In the genomic region with DNA sequence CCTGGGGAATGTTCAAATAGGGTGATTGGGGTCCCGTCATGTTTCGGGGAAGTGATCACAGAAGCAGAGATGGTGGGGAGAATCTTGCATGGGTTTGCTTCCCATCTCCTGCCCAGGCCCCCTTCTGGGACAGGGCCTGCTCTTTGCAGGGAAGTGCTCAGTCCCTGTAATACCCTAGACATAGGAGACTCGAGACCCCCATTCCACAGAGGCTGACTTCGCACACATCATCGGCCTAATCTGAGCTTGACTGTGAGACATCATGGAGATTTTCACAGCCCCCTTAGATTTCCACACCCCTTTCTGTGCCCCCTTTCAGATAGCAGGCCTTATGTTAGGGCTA, we compare ENCODE assay signal across 14 mouse cellular contexts.
DNase-seq lines count a peak whose midpoint lies in the region; ATAC-seq and TF ChIP-seq lines count a peak whose summit lies in the region.
"Had no signal": no experiment of that assay in that cellular context is flagged by ENCODE, and none has a peak within 500 bp of the region (broad histone marks: within the 10 kb centered on the region; RNA-seq: fewer than 3 reads in every experiment).

No protein-coding gene starts in this region.

- 63% methylated on average over 5 of the region's 5 CpGs for WGBS in heart, postnatal 0 days
- 23% methylated on average over 5 of the region's 5 CpGs for WGBS in forebrain, embryonic 15.5 days
- 28% methylated on average over 5 of the region's 5 CpGs for WGBS in hindbrain, postnatal 0 days
- 55% methylated on average over 5 of the region's 5 CpGs for WGBS in neural tube, embryonic 13.5 days

- no peak overlapping the region for H3K4me2 ChIP-seq in heart, postnatal 0 days (ENCODE audit: low read depth, low read length)
- no peak overlapping the region for H3K4me2 ChIP-seq in forebrain, embryonic 15.5 days (replicated peaks)
- no peak overlapping the region for H3K4me2 ChIP-seq in hindbrain, postnatal 0 days (ENCODE audit: low read depth, low read length)
- 0 out of 2 replicates have a peak overlapping the region, but pooled peaks have one; percentile 21 for H3K4me2 ChIP-seq in neural tube, embryonic 13.5 days
- H3K4me2 ChIP-seq: embryonic facial prominence, embryonic 12.5 days; lung, embryonic 14.5 days had no signal

- no peak overlapping the region for H3K27ac ChIP-seq in heart, postnatal 0 days (ENCODE audit: low read depth)
- H3K27ac ChIP-seq in forebrain, embryonic 15.5 days (replicated peaks): peak overlapping the region; percentile 81
- peak overlapping the region; percentile 85 for H3K27ac ChIP-seq in hindbrain, postnatal 0 days
- peak overlapping the region; percentile 93 for H3K27ac ChIP-seq in neural tube, embryonic 13.5 days (replicated peaks)
- H3K27ac ChIP-seq: embryonic facial prominence, embryonic 12.5 days had no signal

- peak; percentile 21; the same call in 1 of the 2 replicates for ATAC-seq in heart, postnatal 0 days (ENCODE audit: insufficient read depth, low read depth)
- no peak; the same call in 1 of the 2 replicates for ATAC-seq in forebrain, embryonic 15.5 days (replicated peaks)
- ATAC-seq in hindbrain, postnatal 0 days: no peak
- peak; percentile 21; the same call in 1 of the 2 replicates for ATAC-seq in neural tube, embryonic 13.5 days (ENCODE audit: low read depth)
- ATAC-seq in monocyte, adult 5-6 weeks (replicated peaks; ENCODE audit: insufficient number of reproducible peaks, low FRiP score, low TSS enrichment, poor library complexity, severe bottlenecking): no peak

- no peaks in the 10 kb centered on the region for H3K36me3 ChIP-seq in heart, postnatal 0 days (replicated peaks; ENCODE audit: control insufficient read depth, insufficient read depth, low read length)
- H3K36me3 ChIP-seq in forebrain, embryonic 15.5 days: no peaks in the 10 kb centered on the region
- H3K36me3 ChIP-seq in hindbrain, postnatal 0 days (ENCODE audit: insufficient read depth, low read length): no peaks in the 10 kb centered on the region
- no peaks in the 10 kb centered on the region for H3K36me3 ChIP-seq in neural tube, embryonic 13.5 days
- H3K36me3 ChIP-seq: embryonic facial prominence, embryonic 12.5 days; G1E had no signal

- no peak for DNase-seq in heart, postnatal 0 days (ENCODE audit: low spot score)
- no peak for DNase-seq in heart, adult 11 months
- DNase-seq in hindbrain, postnatal 0 days (ENCODE audit: low spot score): no peak
- DNase-seq in urinary bladder, adult 2 months (ENCODE audit: low spot score): no peak
- no peak for DNase-seq in cerebellum, postnatal 14 days
- DNase-seq: cerebellum, adult 9-11 months; kidney, adult 8-10 months; liver had no signal

- no peak overlapping the region for H3K9ac ChIP-seq in heart, postnatal 0 days (replicated peaks; ENCODE audit: low read depth, low read length)
- no peak overlapping the region for H3K9ac ChIP-seq in forebrain, embryonic 15.5 days (replicated peaks)
- no peak overlapping the region for H3K9ac ChIP-seq in hindbrain, postnatal 0 days (replicated peaks; ENCODE audit: low read length)
- H3K9ac ChIP-seq in neural tube, embryonic 13.5 days: 0 out of 2 replicates have a peak overlapping the region, but pooled peaks have one; percentile 8
- H3K9ac ChIP-seq: embryonic facial prominence, embryonic 12.5 days; lung, embryonic 14.5 days had no signal

- TF ChIP-seq EP300 in heart, postnatal 0 days (IDR thresholded peaks at IDR 0.05; ENCODE audit: low read depth): no peak

- no peaks in the 10 kb centered on the region for H3K27me3 ChIP-seq in heart, postnatal 0 days (ENCODE audit: control insufficient read depth, insufficient read depth, low read length)
- H3K27me3 ChIP-seq in forebrain, embryonic 15.5 days: no peaks in the 10 kb centered on the region
- H3K27me3 ChIP-seq in hindbrain, postnatal 0 days (ENCODE audit: insufficient read depth, low read length): no peaks in the 10 kb centered on the region
- no peaks in the 10 kb centered on the region for H3K27me3 ChIP-seq in neural tube, embryonic 13.5 days
- H3K27me3 ChIP-seq: embryonic facial prominence, embryonic 12.5 days had no signal

- H3K4me1 ChIP-seq in heart, postnatal 0 days (ENCODE audit: control insufficient read depth, insufficient read depth): no peaks in the 10 kb centered on the region
- H3K4me1 ChIP-seq in forebrain, embryonic 15.5 days: peaks cover 27% of the 10 kb centered on the region
- H3K4me1 ChIP-seq in hindbrain, postnatal 0 days (ENCODE audit: insufficient read depth, low read length): peaks cover 9% of the 10 kb centered on the region; the same call in 1 of the 2 replicates
- H3K4me1 ChIP-seq in neural tube, embryonic 13.5 days (replicated peaks): peaks cover 34% of the 10 kb centered on the region
- H3K4me1 ChIP-seq: embryonic facial prominence, embryonic 12.5 days had no signal

- no peak for TF ChIP-seq CTCF in heart, postnatal 0 days (IDR thresholded peaks at IDR 0.05; ENCODE audit: low read depth)
- no peak for TF ChIP-seq CTCF in hindbrain, postnatal 0 days (IDR thresholded peaks at IDR 0.05; ENCODE audit: low read depth)

- no peaks in the 10 kb centered on the region for H3K9me3 ChIP-seq in heart, postnatal 0 days (replicated peaks; ENCODE audit: control insufficient read depth, low read length)
- H3K9me3 ChIP-seq in forebrain, embryonic 15.5 days: no peaks in the 10 kb centered on the region
- H3K9me3 ChIP-seq in hindbrain, postnatal 0 days (ENCODE audit: low read length): no peaks in the 10 kb centered on the region
- no peaks in the 10 kb centered on the region for H3K9me3 ChIP-seq in neural tube, embryonic 13.5 days
- H3K9me3 ChIP-seq: embryonic facial prominence, embryonic 12.5 days; G1E had no signal

- H3K4me3 ChIP-seq in heart, postnatal 0 days (ENCODE audit: low read depth, low read length): no peak overlapping the region
- H3K4me3 ChIP-seq in forebrain, embryonic 15.5 days: no peak overlapping the region
- no peak overlapping the region for H3K4me3 ChIP-seq in hindbrain, postnatal 0 days (ENCODE audit: low read length)
- H3K4me3 ChIP-seq in neural tube, embryonic 13.5 days: no peak overlapping the region
- H3K4me3 ChIP-seq: embryonic facial prominence, embryonic 12.5 days had no signal

Comparison
In these comparisons a context has a peak if more than half of its experiments do, and no peak if none do; other contexts are left out.
1. ATAC-seq: peak in heart, postnatal 0 days (single experiment) and neural tube, embryonic 13.5 days (single experiment); none in forebrain, embryonic 15.5 days (single experiment), hindbrain, postnatal 0 days (single experiment) and monocyte, adult 5-6 weeks (single experiment).